Mouse (Mus musculus) myocyte (in vitro differentiated cells): ENCODE results near the gene Lmna. TPM values are rescaled to one million over a fixed set of nuclear protein-coding genes. Genes with fewer than 3 reads are reported as not detected.

Experiments
- H3K27me3 ChIP-seq: one replicate; pipeline ENCODE4 v1.6.1; 2011; ENCODE audit not compliant: control insufficient read depth, insufficient read depth, insufficient read length
- H3K36me3 ChIP-seq: one replicate; pipeline ENCODE4 v1.6.1; 2011; ENCODE audit not compliant: control insufficient read depth, insufficient read depth
- H3K4me2 ChIP-seq: one replicate; pipeline ENCODE4 v1.6.1; 2011; ENCODE audit warnings: low read depth, control low read depth
- H3K4me3 ChIP-seq: one replicate; pipeline ENCODE4 v1.5.1; 2011; ENCODE audit warnings: mild to moderate bottlenecking, control low read depth, moderate library complexity
- H3K79me2 ChIP-seq: one replicate; pipeline ENCODE4 v1.6.1; 2011; ENCODE audit not compliant: control insufficient read depth, insufficient read depth
- H3ac ChIP-seq: one replicate; pipeline ENCODE4 v1.6.1; 2011; ENCODE audit not compliant: control insufficient read depth, insufficient read length
- CEBPB ChIP-seq: IDR thresholded peaks from 2 replicates; pipeline ENCODE4 v1.6.1; 2011; ENCODE audit warnings: mild to moderate bottlenecking, moderate library complexity; ENCODE audit not compliant: poor library complexity, insufficient read depth, severe bottlenecking
- E2F4 ChIP-seq: IDR thresholded peaks from one replicate; pipeline ENCODE4 v1.6.1; 2011; ENCODE audit warnings: mild to moderate bottlenecking, control low read depth, moderate library complexity; ENCODE audit not compliant: insufficient read depth
- MAX ChIP-seq: IDR thresholded peaks from one replicate; pipeline ENCODE4 v1.6.1; 2011; ENCODE audit warnings: low read depth, mild to moderate bottlenecking, control low read depth
- MYOD1 ChIP-seq, 3 experiments: IDR thresholded peaks; one replicate each; pipeline ENCODE4 v1.6.1; 2011; ENCODE audit warnings: control low read depth in 2 of 3, low read depth in 2 of 3, mild to moderate bottlenecking in 2 of 3, moderate library complexity in 1 of 3; ENCODE audit not compliant: insufficient read length in 2 of 3, control insufficient read depth in 1 of 3
- MYOG ChIP-seq, 3 experiments: IDR thresholded peaks; one replicate each; pipeline ENCODE4 v1.6.1; 2011; ENCODE audit warnings: control low read depth in 2 of 3, low read depth in 2 of 3, mild to moderate bottlenecking in 2 of 3; ENCODE audit not compliant: insufficient read length in 2 of 3, control insufficient read depth in 1 of 3, insufficient read depth in 1 of 3
- POLR2A ChIP-seq: IDR thresholded peaks from one replicate; pipeline ENCODE4 v1.6.1; 2011; ENCODE audit warnings: low read depth, mild to moderate bottlenecking, control low read depth, moderate library complexity; ENCODE audit not compliant: insufficient read length
- POLR2AphosphoS2 ChIP-seq: IDR thresholded peaks from one replicate; pipeline ENCODE4 v1.6.1; 2011; ENCODE audit warnings: low read depth, control low read depth; ENCODE audit not compliant: insufficient read length
- REST ChIP-seq: IDR thresholded peaks from one replicate; pipeline ENCODE4 v1.6.1; 2011; ENCODE audit warnings: mild to moderate bottlenecking, control low read depth, moderate library complexity; ENCODE audit not compliant: insufficient read depth, insufficient read length
- SRF ChIP-seq: IDR thresholded peaks from one replicate; pipeline ENCODE4 v1.6.1; 2011; ENCODE audit warnings: low read depth; ENCODE audit not compliant: control insufficient read depth, insufficient read length
- TCF12 ChIP-seq: IDR thresholded peaks from one replicate; pipeline ENCODE4 v1.6.1; 2011; ENCODE audit warnings: mild to moderate bottlenecking, control low read depth; ENCODE audit not compliant: poor library complexity, insufficient read depth, severe bottlenecking
- TCF3 ChIP-seq: IDR thresholded peaks from one replicate; pipeline ENCODE4 v1.6.1; 2011; ENCODE audit warnings: low read depth, control low read depth; ENCODE audit not compliant: insufficient read length
- USF1 ChIP-seq: IDR thresholded peaks from one replicate; pipeline ENCODE4 v1.6.1; 2011; ENCODE audit warnings: low read depth, mild to moderate bottlenecking, control low read depth, moderate library complexity
- polyA plus RNA-seq: library from polyadenylated mRNA; unstranded; fragments of >200 nt; fragmentation: generic; extraction: Trizol; gene quantifications from one replicate; pipeline ENCODE4 v1.2.1, GENCODE M21; 2012; ENCODE audit warnings: missing spikeins

The Lmna gene
- polyA plus RNA-seq, 1 experiment: 954 TPM

- H3K4me3 ChIP-seq: peak overlapping the region; percentile 100
- peak overlapping the region; percentile 75 for H3ac ChIP-seq
- peaks cover 44% of the 10 kb centered on the region for H3K79me2 ChIP-seq
- H3K27me3 ChIP-seq: no peaks in the 10 kb centered on the region
- H3K4me2 ChIP-seq: peak overlapping the region; percentile 92
- TF ChIP-seq CEBPB: no peak
- TF ChIP-seq MYOD1 (IDR thresholded peaks at IDR 0.05; ENCODE audit: control insufficient read depth in 1 of 3, insufficient read length in 2 of 3, low read depth in 2 of 3): peak in 1 of 3 experiments; percentile 10
- peaks cover 5% of the 10 kb centered on the region for H3K36me3 ChIP-seq
Measured at GRCm38 (mm10) chr3:88503505-88503863, 6.3 kb downstream of the Lmna start.

GRCm38 (mm10) chr3:88502641-88503504 is 6.9 kb downstream of the Lmna start:
- Histone ChIP-seq H3K27me3 (no peaks in the 10 kb centered on the region), H3ac (peak overlapping the region; percentile 75), H3K36me3 (peaks cover 11% of the 10 kb centered on the region), H3K4me3 (peak overlapping the region; percentile 100), H3K4me2 (peak overlapping the region; percentile 92), H3K79me2 (peaks cover 50% of the 10 kb centered on the region)
- TF ChIP-seq POLR2A: peak; percentile 98
- TF ChIP-seq TCF12: no peak
- TF ChIP-seq REST: peak; percentile 61
- no peak for TF ChIP-seq USF1
- TF ChIP-seq POLR2AphosphoS2: peak; percentile 100
- no peak for TF ChIP-seq MAX
- TF ChIP-seq SRF: peak; percentile 67
- TF ChIP-seq CEBPB: no peak
- TF ChIP-seq MYOG (IDR thresholded peaks at IDR 0.05; ENCODE audit: control insufficient read depth in 1 of 3, insufficient read depth in 1 of 3, insufficient read length in 2 of 3, low read depth in 2 of 3): peak in 1 of 3 experiments; percentile 9
- TF ChIP-seq TCF3: no peak
- peak; percentile 49 for TF ChIP-seq E2F4
- TF ChIP-seq MYOD1 (IDR thresholded peaks at IDR 0.05; ENCODE audit: control insufficient read depth in 1 of 3, insufficient read length in 2 of 3, low read depth in 2 of 3): no peak

DNA sequence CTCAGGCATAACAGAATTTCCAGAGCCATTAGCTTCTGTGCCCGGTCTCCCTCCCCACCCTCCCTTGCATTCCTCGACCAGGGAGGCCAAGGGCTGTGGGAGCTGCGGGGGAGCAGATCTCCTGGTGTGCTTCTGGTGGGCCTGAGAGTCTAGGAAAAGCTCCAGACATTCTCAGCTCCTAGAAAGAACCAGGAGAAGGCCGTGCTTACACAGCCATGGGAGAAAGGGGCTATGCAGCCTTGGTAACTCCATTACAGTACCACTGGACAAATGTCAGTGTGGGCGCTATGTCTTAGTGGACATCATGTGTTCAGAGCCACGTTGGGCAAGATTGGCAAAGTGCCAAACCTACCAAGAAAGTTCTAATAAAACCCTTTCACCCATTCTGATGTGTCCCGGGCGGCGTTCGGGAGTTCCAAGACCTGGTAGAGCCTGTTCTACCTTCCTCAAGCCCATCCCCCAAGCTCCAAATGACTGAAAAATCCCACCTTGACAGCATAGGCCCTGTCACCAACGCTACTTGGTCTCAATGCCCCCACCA is 7.7 kb downstream of the Lmna start:
- TF ChIP-seq POLR2A: peak; percentile 39
- no peak for TF ChIP-seq E2F4
- TF ChIP-seq USF1: no peak
- no peak for TF ChIP-seq MYOD1 (IDR thresholded peaks at IDR 0.05; ENCODE audit: control insufficient read depth in 1 of 3, insufficient read length in 2 of 3, low read depth in 2 of 3)
- TF ChIP-seq POLR2AphosphoS2: peak; percentile 66
- TF ChIP-seq TCF3: no peak
- TF ChIP-seq SRF: no peak
- TF ChIP-seq MAX: no peak
- no peak for TF ChIP-seq CEBPB
- peaks cover 58% of the 10 kb centered on the region for H3K79me2 ChIP-seq

GRCm38 (mm10) chr3:88501366-88502030 is 8.3 kb downstream of the Lmna start:
- Histone ChIP-seq H3K36me3 (peaks cover 18% of the 10 kb centered on the region), H3ac (peak overlapping the region; percentile 75), H3K4me2 (peak overlapping the region; percentile 86), H3K4me3 (peak overlapping the region; percentile 100), H3K27me3 (no peaks in the 10 kb centered on the region), H3K79me2 (peaks cover 64% of the 10 kb centered on the region)
- TF ChIP-seq POLR2A (peak; percentile 7), MYOD1 (IDR thresholded peaks at IDR 0.05; ENCODE audit: control insufficient read depth in 1 of 3, insufficient read length in 2 of 3, low read depth in 2 of 3) (no peak), POLR2AphosphoS2 (no peak)

More for the DNA sequence above, 7.7 kb downstream of the Lmna start:
- Histone ChIP-seq H3ac (peak overlapping the region; percentile 75), H3K4me3 (peak overlapping the region; percentile 100), H3K36me3 (peaks cover 18% of the 10 kb centered on the region), H3K27me3 (no peaks in the 10 kb centered on the region), H3K4me2 (peak overlapping the region; percentile 24)

DNA sequence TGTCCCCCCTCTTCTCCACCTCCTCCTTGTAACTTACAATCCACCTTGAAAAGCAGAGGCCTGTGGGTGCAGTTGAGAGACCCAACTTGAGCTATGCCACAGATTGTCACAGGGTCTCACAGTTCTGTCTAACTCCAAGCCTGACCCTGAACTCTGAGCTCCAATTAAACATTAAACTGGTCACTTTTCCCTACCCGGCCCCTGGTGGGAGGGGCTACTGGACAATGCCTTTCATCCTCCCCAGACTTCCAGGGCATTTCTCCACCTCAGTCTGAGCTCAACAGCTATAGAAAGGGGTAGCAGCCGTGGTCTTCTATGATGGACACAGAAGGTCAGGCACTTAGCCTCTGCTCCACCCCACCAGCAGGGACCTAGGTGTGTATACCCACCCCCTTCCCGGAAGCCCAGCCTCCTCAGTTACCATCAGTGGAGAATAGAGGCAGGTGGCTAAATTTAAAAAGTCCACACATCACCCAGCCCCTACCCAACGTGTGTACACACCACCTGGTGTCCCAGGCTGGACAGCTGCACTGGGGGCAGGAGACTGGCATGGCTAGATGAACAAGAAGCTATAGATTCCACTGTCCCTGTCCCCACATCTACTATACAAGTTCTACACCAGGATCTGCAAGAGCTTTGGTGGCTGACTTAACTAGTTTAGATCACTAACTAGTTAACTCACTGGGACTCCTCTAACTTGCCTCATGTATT is 8.9 kb downstream of the Lmna start:
- Histone ChIP-seq H3ac (peak overlapping the region; percentile 75), H3K27me3 (no peaks in the 10 kb centered on the region), H3K4me3 (peak overlapping the region; percentile 100), H3K79me2 (peaks cover 71% of the 10 kb centered on the region), H3K36me3 (peaks cover 24% of the 10 kb centered on the region), H3K4me2 (peak overlapping the region; percentile 86)
- TF ChIP-seq SRF (no peak), POLR2A (peak; percentile 47), POLR2AphosphoS2 (peak; percentile 71), MYOD1 (IDR thresholded peaks at IDR 0.05; ENCODE audit: control insufficient read depth in 1 of 3, insufficient read length in 2 of 3, low read depth in 2 of 3) (peak; percentile 44 to 96 (median 95)), CEBPB (no peak), REST (no peak), MYOG (IDR thresholded peaks at IDR 0.05; ENCODE audit: control insufficient read depth in 1 of 3, insufficient read depth in 1 of 3, insufficient read length in 2 of 3, low read depth in 2 of 3) (peak; percentile 80 to 97 (median 88)), USF1 (no peak), TCF3 (peak; percentile 86), E2F4 (no peak), TCF12 (peak; percentile 86), MAX (no peak)
